Mouse (Mus musculus) lung, adult 2 months (tissue): Measurements from ENCODE around the gene Spata31d1d. TPM values are rescaled to one million over a fixed set of nuclear protein-coding genes. Genes with fewer than 3 reads are reported as not detected.

Source experiments
- DNase-seq: peaks from one replicate; pipeline ENCODE4 v3.0.0; 2022
- H3K4me1 ChIP-seq: fragments of 200-500 bp; 2 replicates; pipeline ENCODE4 v1.6.1; 2011; ENCODE audit warnings: low read length; ENCODE audit not compliant: control insufficient read depth, insufficient read depth
- H3K4me3 ChIP-seq: fragments of 200-500 bp; replicated peaks from 2 replicates; pipeline ENCODE3; 2011; ENCODE audit warnings: low read depth, mild to moderate bottlenecking, control low read depth, low read length; ENCODE audit errors: extremely low read depth
- CTCF ChIP-seq: fragments of 200-500 bp; IDR thresholded peaks from 2 replicates; pipeline ENCODE4 v1.5.1; 2011; ENCODE audit warnings: mild to moderate bottlenecking, low read length, control low read depth; ENCODE audit not compliant: insufficient read depth
- POLR2A ChIP-seq: fragments of 200-500 bp; IDR thresholded peaks from 2 replicates; pipeline ENCODE4 v1.6.1; 2011; ENCODE audit warnings: low read depth, mild to moderate bottlenecking, control low read depth, low read length, borderline replicate concordance; ENCODE audit errors: extremely low read depth
- WGBS: fragments of 180-500 bp; shearing (Covaris S2); methylation state at CpG from one replicate; pipeline ENCODE4 v1.1.7; 2018; 5-methylcytosine and 5-hydroxymethylcytosine counted together
- polyA plus RNA-seq: library from polyadenylated mRNA; depleted of rRNA; stranded (reverse); fragments of >200 nt; gene quantifications from 2 replicates; pipeline ENCODE4 v1.2.3, GENCODE M21; 2012; rRNA removed

The Spata31d1d gene
- polyA plus RNA-seq, 1 experiment: not detected

DNA sequence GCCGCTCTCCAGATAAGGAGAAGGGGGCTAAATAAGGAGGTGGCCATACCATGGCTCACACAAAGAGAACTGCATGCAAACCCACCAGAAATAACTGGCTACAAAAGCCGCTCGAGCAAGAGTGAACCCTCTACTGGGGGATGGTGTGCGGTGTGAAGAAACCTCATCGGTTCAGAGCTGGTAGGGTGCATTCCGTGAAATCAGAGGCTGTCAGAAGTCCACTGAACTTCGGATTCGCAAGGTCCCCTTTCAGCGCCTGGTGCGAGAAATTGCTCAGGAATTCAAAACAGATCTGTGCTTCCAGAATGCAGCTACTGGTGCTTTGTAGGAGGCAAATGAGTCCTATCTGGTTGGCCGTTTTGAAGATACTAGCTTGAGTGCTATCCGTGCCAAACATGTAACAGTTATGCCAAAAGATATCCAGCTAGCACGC is 43.2 kb downstream of the Spata31d1d start:
- Histone ChIP-seq H3K4me3 (no peak overlapping the region), H3K4me1 (no peaks in the 10 kb centered on the region)
- WGBS: 65% methylated on average over 13 of the region's 13 CpGs
- no peak for TF ChIP-seq POLR2A
- TF ChIP-seq CTCF: no peak
- no peak for DNase-seq

DNA sequence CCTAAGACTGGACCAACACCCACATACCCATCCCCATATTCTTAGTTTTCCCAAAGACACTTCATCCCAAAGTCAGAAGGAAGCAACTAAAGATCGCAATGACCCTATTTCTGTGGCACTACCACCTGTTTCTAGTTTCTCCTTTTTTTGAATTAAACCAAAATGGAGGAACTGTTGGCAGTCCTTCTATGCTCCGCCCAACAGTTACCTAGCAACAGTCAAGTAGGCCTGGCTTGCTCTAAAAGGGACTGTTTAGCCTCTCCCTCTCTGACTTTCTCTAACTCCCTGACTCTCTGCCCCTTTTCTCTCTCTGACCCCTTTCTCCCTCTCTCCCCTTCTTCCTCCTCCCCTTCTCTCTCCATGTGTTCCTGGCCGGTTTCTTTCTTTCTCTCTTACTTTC is 46.3 kb downstream of the Spata31d1d start:
- DNase-seq: no peak

DNA sequence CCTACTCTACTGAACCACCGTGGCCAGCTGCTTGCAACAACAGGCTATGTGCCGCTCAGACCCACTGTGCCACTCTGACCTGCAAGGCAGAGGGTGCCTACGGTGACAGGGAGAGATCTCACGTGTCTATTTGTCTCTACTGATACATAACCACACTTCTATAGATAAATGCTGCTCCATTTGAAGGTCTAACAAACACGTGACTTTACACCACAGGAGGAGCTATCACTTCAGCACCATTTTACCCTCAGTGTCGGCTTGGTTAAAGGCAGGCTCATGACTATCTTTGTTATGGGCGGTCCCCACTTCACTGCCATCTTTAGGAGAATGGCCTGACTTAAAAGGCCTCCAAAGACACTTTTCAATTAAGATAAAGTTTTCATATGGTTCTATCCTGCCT is 48.9 kb downstream of the Spata31d1d start:
- no peaks in the 10 kb centered on the region for H3K4me1 ChIP-seq
- WGBS: 28% methylated on average over 7 of the region's 7 CpGs
- H3K4me3 ChIP-seq: no peak overlapping the region
- TF ChIP-seq POLR2A: no peak
- TF ChIP-seq CTCF: no peak
- no peak for DNase-seq

More for the DNA sequence above, 46.3 kb downstream of the Spata31d1d start:
- no peak overlapping the region for H3K4me3 ChIP-seq
- WGBS: 85% methylated on average over 3 of the region's 3 CpGs
- H3K4me1 ChIP-seq: no peaks in the 10 kb centered on the region
- no peak for TF ChIP-seq CTCF
- no peak for TF ChIP-seq POLR2A

DNA sequence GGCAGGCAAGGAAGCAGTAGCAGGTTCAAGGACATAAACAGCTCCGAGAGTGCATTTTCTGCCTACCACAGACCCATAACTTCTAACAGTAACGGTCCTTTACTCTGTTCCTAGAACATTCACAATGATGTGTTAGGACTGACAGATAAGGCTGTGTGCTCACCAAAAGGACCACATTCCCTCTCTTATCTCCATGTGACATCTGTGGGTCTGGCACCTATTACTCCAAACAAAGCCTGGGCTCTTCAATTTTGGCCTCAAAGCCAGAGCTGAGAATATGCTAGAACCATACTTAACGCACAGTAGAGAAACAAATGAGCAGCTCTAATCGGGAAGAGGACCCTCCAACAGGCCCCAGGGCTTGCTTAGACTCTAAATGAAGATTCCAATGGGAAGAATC is 51.6 kb downstream of the Spata31d1d start:
- DNase-seq: no peak
- Histone ChIP-seq H3K4me3 (no peak overlapping the region), H3K4me1 (no peaks in the 10 kb centered on the region; the same call in 1 of the 2 replicates)
- 51% methylated on average over 4 of the region's 4 CpGs for WGBS
- TF ChIP-seq POLR2A (no peak), CTCF (no peak)

DNA sequence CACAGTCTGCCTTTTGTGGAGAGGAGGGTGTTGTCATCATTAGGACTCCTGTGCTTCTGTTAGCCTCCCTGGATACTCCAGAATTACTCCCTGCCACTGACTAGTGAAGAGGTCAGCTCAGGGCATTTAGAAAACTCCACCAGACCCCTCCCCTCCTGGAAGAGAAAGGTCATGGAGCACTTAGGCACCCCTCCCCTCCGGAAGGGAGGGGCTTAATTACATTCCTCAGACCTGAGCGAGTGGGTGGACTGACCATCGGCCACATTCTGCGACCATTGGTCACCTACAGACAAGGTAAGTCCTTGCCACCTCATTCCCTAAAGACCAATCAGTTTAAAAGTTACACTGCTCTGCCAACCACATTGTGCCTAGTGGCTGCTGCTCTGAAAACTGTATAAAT is 52.2 kb downstream of the Spata31d1d start:
- DNase-seq: no peak
- WGBS: 33% methylated on average over 4 of the region's 4 CpGs
- TF ChIP-seq CTCF: no peak
- no peak for TF ChIP-seq POLR2A
- H3K4me1 ChIP-seq: peaks cover 5% of the 10 kb centered on the region; the same call in 1 of the 2 replicates
- no peak overlapping the region for H3K4me3 ChIP-seq

DNA sequence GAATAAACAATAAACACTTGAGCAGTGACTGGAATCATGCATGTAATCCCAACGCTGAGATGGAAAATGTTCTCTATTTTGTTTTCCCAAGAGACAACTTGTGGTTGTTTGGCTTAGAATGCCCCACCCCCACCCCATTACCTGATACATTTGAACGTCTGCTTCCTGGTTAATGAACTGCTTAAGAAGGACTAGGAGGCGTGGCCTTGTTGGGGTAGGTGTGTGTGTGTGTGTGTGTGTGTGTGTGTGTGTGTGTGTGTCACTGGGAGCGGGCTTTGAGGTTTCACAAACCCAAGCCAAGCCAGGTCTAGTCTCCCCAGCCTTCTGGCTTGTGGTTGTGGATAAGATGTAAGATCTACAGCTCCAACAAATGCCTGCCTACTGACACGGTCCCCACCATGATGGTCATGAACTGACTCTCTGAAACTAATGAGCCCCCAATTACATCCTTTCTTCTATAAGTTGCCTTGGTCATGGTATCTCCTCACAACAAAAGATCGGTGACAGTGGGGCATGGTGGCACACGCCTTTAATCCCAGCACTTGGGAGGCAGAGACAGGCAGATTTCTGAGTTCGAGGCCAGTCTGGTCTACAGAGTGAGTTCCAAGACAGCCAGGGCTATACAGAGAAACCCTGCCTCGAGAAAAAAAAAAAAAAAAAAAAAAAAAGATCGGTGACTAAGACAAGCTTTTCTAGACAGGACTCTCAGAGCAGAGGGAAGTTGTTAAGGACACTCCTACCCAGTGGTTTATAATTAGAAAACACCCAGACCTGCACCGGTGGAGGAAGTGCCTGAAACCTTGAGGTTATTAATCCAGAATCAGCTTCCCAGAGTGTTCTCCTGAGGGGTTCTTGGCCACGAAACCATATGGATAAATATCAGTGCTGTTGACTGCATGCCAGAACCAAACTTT is 55.0 kb downstream of the Spata31d1d start:
- no peak for DNase-seq
- peaks cover 5% of the 10 kb centered on the region; the same call in 1 of the 2 replicates for H3K4me1 ChIP-seq
- no peak overlapping the region for H3K4me3 ChIP-seq
- WGBS: 56% methylated on average over 12 of the region's 12 CpGs
- TF ChIP-seq CTCF: no peak
- no peak for TF ChIP-seq POLR2A

Other genes starting within 250 kb of the Spata31d1d start
- 5.6 and 9.9 TPM in 2 replicates for gene Agtpbp1, start 146.5 kb downstream of the Spata31d1d start, polyA plus RNA-seq
- gene Naa35, start 146.5 kb downstream of the Spata31d1d start, polyA plus RNA-seq: 19.8 and 32.7 TPM in 2 replicates
- gene Golm1, start 55.9 kb downstream of the Spata31d1d start, polyA plus RNA-seq: 11.2 and 15.3 TPM in 2 replicates
- not detected in 2 replicates for gene 4921517D22Rik, start 37.6 kb downstream of the Spata31d1d start, polyA plus RNA-seq
- not detected in 2 replicates for gene Spata31d1a, start 21.4 kb downstream of the Spata31d1d start, polyA plus RNA-seq
- gene Spata31d1b, start 19.5 kb downstream of the Spata31d1d start, polyA plus RNA-seq: 0.05 TPM in 1 of 2 replicates, not detected in the other
- gene 1700014D04Rik, start 15.0 kb upstream of the Spata31d1d start, polyA plus RNA-seq: 0.04 TPM in 1 of 2 replicates, not detected in the other
- 59.0 and 82.1 TPM in 2 replicates for gene Isca1, start 38.1 kb upstream of the Spata31d1d start, polyA plus RNA-seq
- gene Gm49354, start 50.5 kb upstream of the Spata31d1d start, polyA plus RNA-seq: not detected in 2 replicates
- gene Tut7, start 91.4 kb upstream of the Spata31d1d start, polyA plus RNA-seq: 20.1 and 24.5 TPM in 2 replicates